Mouse (Mus musculus) liver, adult 2 months (tissue): ENCODE measurements around the gene Sipa1l3.

Experiments
- CTCF ChIP-seq: fragments of 200-500 bp; IDR thresholded peaks from 2 replicates; pipeline ENCODE4 v1.5.1; 2011; ENCODE audit warnings: low read depth, low read length, control low read depth
- POLR2A ChIP-seq: fragments of 200-500 bp; IDR thresholded peaks from 2 replicates; pipeline ENCODE4 v1.6.1; 2011; ENCODE audit warnings: low read length, control low read depth; ENCODE audit not compliant: insufficient read depth; ENCODE audit errors: extremely low read depth

DNA sequence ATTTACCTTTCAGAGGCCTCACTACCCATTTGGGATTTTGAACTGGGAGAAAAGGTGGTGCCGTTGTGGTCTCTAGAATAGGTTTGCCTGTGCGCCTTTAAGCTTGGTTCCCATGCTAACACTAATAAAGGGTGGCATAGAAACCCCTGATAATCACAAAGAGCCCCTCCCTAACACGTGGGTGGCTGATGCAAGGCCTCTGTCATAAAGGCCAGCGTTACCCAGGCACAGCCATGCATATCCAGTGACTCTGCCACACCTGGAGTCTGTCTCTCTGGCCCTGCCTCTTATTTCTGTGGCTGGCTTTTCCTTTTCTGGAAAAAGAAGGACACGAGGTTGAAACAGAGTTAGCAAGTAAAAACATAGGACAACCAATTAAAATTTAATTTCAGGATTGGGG is 37.1 kb upstream of the Sipa1l3 start:
- TF ChIP-seq POLR2A (no peak), CTCF (no peak)
